Mouse (Mus musculus): ENCODE measurements at regions not wholly inside any gene's neighbourhood (a gene's known extent, or its start where the extent isn't known, plus 50 kb on each side); places are given as distances from the start of the nearest gene placed in this dataset.

GRCm38 (mm10) chr8:113916649-113917048, 68.1 kb upstream of the Adamts18 start:
- no peak for ATAC-seq (replicated peaks in 1 of 2; ENCODE audit: insufficient read depth in 1 of 2, low FRiP score in 2 of 2, low TSS enrichment in 1 of 2, low read depth in 1 of 2, poor library complexity in 2 of 2, severe bottlenecking in 2 of 2)

- ATAC-seq (replicated peaks in 1 of 2; ENCODE audit: insufficient read depth in 1 of 2, low FRiP score in 2 of 2, low TSS enrichment in 1 of 2, low read depth in 1 of 2, poor library complexity in 2 of 2, severe bottlenecking in 2 of 2) = no peak
Observed at GRCm38 (mm10) chr8:113917197-113917596, 68.7 kb upstream of the Adamts18 start.

GRCm38 (mm10) chr8:113920306-113920705, 71.8 kb upstream of the Adamts18 start:
- no peak for ATAC-seq (replicated peaks in 1 of 2; ENCODE audit: insufficient read depth in 1 of 2, low FRiP score in 2 of 2, low TSS enrichment in 1 of 2, low read depth in 1 of 2, poor library complexity in 2 of 2, severe bottlenecking in 2 of 2)

GRCm38 (mm10) chr8:113923381-113923780, 74.8 kb upstream of the Adamts18 start:
- no peak for ATAC-seq (replicated peaks in 1 of 2; ENCODE audit: insufficient read depth in 1 of 2, low FRiP score in 2 of 2, low TSS enrichment in 1 of 2, low read depth in 1 of 2, poor library complexity in 2 of 2, severe bottlenecking in 2 of 2)

GRCm38 (mm10) chr8:113953721-113954120, 105.2 kb upstream of the Adamts18 start:
- ATAC-seq (replicated peaks in 1 of 2; ENCODE audit: insufficient read depth in 1 of 2, low FRiP score in 2 of 2, low TSS enrichment in 1 of 2, low read depth in 1 of 2, poor library complexity in 2 of 2, severe bottlenecking in 2 of 2) = no peak

GRCm38 (mm10) chr8:113956439-113957043, 108.0 kb upstream of the Adamts18 start:
- ATAC-seq (replicated peaks in 1 of 2; ENCODE audit: insufficient read depth in 1 of 2, low FRiP score in 2 of 2, low TSS enrichment in 1 of 2, low read depth in 1 of 2, poor library complexity in 2 of 2, severe bottlenecking in 2 of 2) = no peak

GRCm38 (mm10) chr8:113957821-113958220, 109.3 kb upstream of the Adamts18 start:
- no peak for ATAC-seq (replicated peaks in 1 of 2; ENCODE audit: insufficient read depth in 1 of 2, low FRiP score in 2 of 2, low TSS enrichment in 1 of 2, low read depth in 1 of 2, poor library complexity in 2 of 2, severe bottlenecking in 2 of 2)

GRCm38 (mm10) chr8:113975810-113976209, 127.3 kb upstream of the Adamts18 start:
- ATAC-seq (replicated peaks in 1 of 2; ENCODE audit: insufficient read depth in 1 of 2, low FRiP score in 2 of 2, low TSS enrichment in 1 of 2, low read depth in 1 of 2, poor library complexity in 2 of 2, severe bottlenecking in 2 of 2) = no peak

- no peak for ATAC-seq (replicated peaks in 1 of 2; ENCODE audit: insufficient read depth in 1 of 2, low FRiP score in 2 of 2, low TSS enrichment in 1 of 2, low read depth in 1 of 2, poor library complexity in 2 of 2, severe bottlenecking in 2 of 2)
Observed at GRCm38 (mm10) chr8:113976626-113977025, 128.1 kb upstream of the Adamts18 start.

GRCm38 (mm10) chr8:113977072-113977471, 128.5 kb upstream of the Adamts18 start:
- no peak for ATAC-seq (replicated peaks in 1 of 2; ENCODE audit: insufficient read depth in 1 of 2, low FRiP score in 2 of 2, low TSS enrichment in 1 of 2, low read depth in 1 of 2, poor library complexity in 2 of 2, severe bottlenecking in 2 of 2)

- ATAC-seq (replicated peaks in 1 of 2; ENCODE audit: insufficient read depth in 1 of 2, low FRiP score in 2 of 2, low TSS enrichment in 1 of 2, low read depth in 1 of 2, poor library complexity in 2 of 2, severe bottlenecking in 2 of 2) = no peak
Observed at GRCm38 (mm10) chr8:113978946-113979345, 130.4 kb upstream of the Adamts18 start.

GRCm38 (mm10) chr8:113979837-113980236, 131.3 kb upstream of the Adamts18 start:
- ATAC-seq (replicated peaks in 1 of 2; ENCODE audit: insufficient read depth in 1 of 2, low FRiP score in 2 of 2, low TSS enrichment in 1 of 2, low read depth in 1 of 2, poor library complexity in 2 of 2, severe bottlenecking in 2 of 2) = no peak

- no peak for ATAC-seq (replicated peaks in 1 of 2; ENCODE audit: insufficient read depth in 1 of 2, low FRiP score in 2 of 2, low TSS enrichment in 1 of 2, low read depth in 1 of 2, poor library complexity in 2 of 2, severe bottlenecking in 2 of 2)
Observed at GRCm38 (mm10) chr8:113981339-113981738, 132.8 kb upstream of the Adamts18 start.

- ATAC-seq (replicated peaks in 1 of 2; ENCODE audit: insufficient read depth in 1 of 2, low FRiP score in 2 of 2, low TSS enrichment in 1 of 2, low read depth in 1 of 2, poor library complexity in 2 of 2, severe bottlenecking in 2 of 2) = peak; percentile 57 to 72
Observed at GRCm38 (mm10) chr8:113984845-113985244, 136.3 kb upstream of the Adamts18 start.

GRCm38 (mm10) chr8:113985471-113985870, 136.9 kb upstream of the Adamts18 start:
- peak in 1 of 2 experiments; percentile 36; a peak in 1 of 4 replicates for ATAC-seq (replicated peaks in 1 of 2; ENCODE audit: insufficient read depth in 1 of 2, low FRiP score in 2 of 2, low TSS enrichment in 1 of 2, low read depth in 1 of 2, poor library complexity in 2 of 2, severe bottlenecking in 2 of 2)

GRCm38 (mm10) chr8:113985948-113986347, 137.4 kb upstream of the Adamts18 start:
- ATAC-seq (replicated peaks in 1 of 2; ENCODE audit: insufficient read depth in 1 of 2, low FRiP score in 2 of 2, low TSS enrichment in 1 of 2, low read depth in 1 of 2, poor library complexity in 2 of 2, severe bottlenecking in 2 of 2) = peak in 1 of 2 experiments; percentile 54; a peak in 2 of 4 replicates

GRCm38 (mm10) chr8:113990718-113991117, 142.2 kb upstream of the Adamts18 start:
- ATAC-seq (replicated peaks in 1 of 2; ENCODE audit: insufficient read depth in 1 of 2, low FRiP score in 2 of 2, low TSS enrichment in 1 of 2, low read depth in 1 of 2, poor library complexity in 2 of 2, severe bottlenecking in 2 of 2) = no peak

- ATAC-seq (replicated peaks in 1 of 2; ENCODE audit: insufficient read depth in 1 of 2, low FRiP score in 2 of 2, low TSS enrichment in 1 of 2, low read depth in 1 of 2, poor library complexity in 2 of 2, severe bottlenecking in 2 of 2) = no peak
Observed at GRCm38 (mm10) chr8:113998881-113999280, 134.5 kb upstream of the Nudt7 start.

GRCm38 (mm10) chr8:114001674-114002073, 131.7 kb upstream of the Nudt7 start:
- ATAC-seq (replicated peaks in 1 of 2; ENCODE audit: insufficient read depth in 1 of 2, low FRiP score in 2 of 2, low TSS enrichment in 1 of 2, low read depth in 1 of 2, poor library complexity in 2 of 2, severe bottlenecking in 2 of 2) = no peak
